Mouse (Mus musculus): Measurements from ENCODE around the gene S100a3. TPM values are rescaled to one million over a fixed set of nuclear protein-coding genes. Genes with fewer than 3 reads are reported as not detected.

Gene S100a3
- polyA plus RNA-seq, 1 experiment from 2014 or later = not detected

DNA sequence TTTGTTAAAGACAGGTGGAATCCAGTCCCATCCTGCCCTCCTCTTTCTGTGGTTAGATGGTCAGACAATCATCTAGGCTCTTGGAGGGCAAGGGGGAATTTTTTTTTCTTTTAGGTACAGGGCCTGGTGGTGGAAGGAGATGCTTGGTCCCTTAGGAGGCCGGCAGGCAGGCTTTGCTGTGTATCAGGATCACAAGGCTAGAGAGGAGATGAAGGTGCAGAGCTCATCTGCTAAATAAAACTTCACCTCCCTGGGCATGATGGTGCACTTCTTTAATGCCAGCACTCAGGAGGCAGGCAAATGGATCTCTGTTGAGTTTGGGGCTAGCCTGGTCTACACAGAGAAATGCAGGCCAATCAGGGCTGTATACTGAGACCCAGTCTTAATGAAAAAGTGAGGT, 55.5 kb downstream of the S100a3 start:
- Histone ChIP-seq H3K4me3 (no peak overlapping the region), H3K36me3 (no peaks in the 10 kb centered on the region), H3K27ac (replicated peaks) (no peak overlapping the region), H3K27me3 (peaks cover 20% of the 10 kb centered on the region), H3K4me1 (peaks cover 8% of the 10 kb centered on the region; the same call in 1 of the 2 replicates), H3K4me2 (replicated peaks) (no peak overlapping the region), H3K9me3 (0 out of 2 replicates have a peak, but pooled peaks cover 3% of the 10 kb centered on the region), H3K9ac (replicated peaks) (no peak overlapping the region)
- 81% methylated on average over 1 of the region's 1 CpGs for WGBS
- ATAC-seq (ENCODE audit: low FRiP score, low read depth) = no peak

- H3K4me1 ChIP-seq = peaks cover 8% of the 10 kb centered on the region; the same call in 1 of the 2 replicates
- H3K9me3 ChIP-seq = 0 out of 2 replicates have a peak, but pooled peaks cover 3% of the 10 kb centered on the region
- no peak for ATAC-seq (ENCODE audit: low FRiP score, low read depth)
- H3K27me3 ChIP-seq = peaks cover 20% of the 10 kb centered on the region
- no peak overlapping the region for H3K9ac ChIP-seq (replicated peaks)
- H3K27ac ChIP-seq (replicated peaks) = no peak overlapping the region
- H3K36me3 ChIP-seq = no peaks in the 10 kb centered on the region
- H3K4me2 ChIP-seq (replicated peaks) = no peak overlapping the region
- no peak overlapping the region for H3K4me3 ChIP-seq
- WGBS = 10% methylated on average over 1 of the region's 1 CpGs
Measured at GRCm38 (mm10) chr3:90617586-90617985, 57.2 kb downstream of the S100a3 start.

- Histone ChIP-seq H3K27ac (replicated peaks) (no peak overlapping the region), H3K4me3 (no peak overlapping the region), H3K4me1 (peaks cover 14% of the 10 kb centered on the region), H3K4me2 (replicated peaks) (no peak overlapping the region), H3K9ac (replicated peaks) (no peak overlapping the region), H3K9me3 (0 out of 2 replicates have a peak, but pooled peaks cover 3% of the 10 kb centered on the region), H3K27me3 (no peaks in the 10 kb centered on the region; the same call in 1 of the 2 replicates), H3K36me3 (no peaks in the 10 kb centered on the region)
- ATAC-seq (ENCODE audit: low FRiP score, low read depth) = no peak
- WGBS = 61% methylated on average over 7 of the region's 7 CpGs
Measured at GRCm38 (mm10) chr3:90621552-90621951, 61.2 kb downstream of the S100a3 start.

GRCm38 (mm10) chr3:90623435-90624071, 63.2 kb downstream of the S100a3 start:
- H3K9ac ChIP-seq (replicated peaks) = no peak overlapping the region
- no peak overlapping the region for H3K4me3 ChIP-seq
- ATAC-seq (ENCODE audit: low FRiP score, low read depth) = 0 out of 2 replicates have a peak, but pooled peaks have one; percentile 58
- no peaks in the 10 kb centered on the region for H3K9me3 ChIP-seq
- H3K4me2 ChIP-seq (replicated peaks) = no peak overlapping the region
- H3K27ac ChIP-seq (replicated peaks) = peak overlapping the region; percentile 36; the same call in 1 of the 2 replicates
- H3K27me3 ChIP-seq = no peaks in the 10 kb centered on the region; the same call in 1 of the 2 replicates
- H3K36me3 ChIP-seq = no peaks in the 10 kb centered on the region
- peaks cover 14% of the 10 kb centered on the region for H3K4me1 ChIP-seq
- 11% methylated on average over 2 of the region's 2 CpGs for WGBS

DNA sequence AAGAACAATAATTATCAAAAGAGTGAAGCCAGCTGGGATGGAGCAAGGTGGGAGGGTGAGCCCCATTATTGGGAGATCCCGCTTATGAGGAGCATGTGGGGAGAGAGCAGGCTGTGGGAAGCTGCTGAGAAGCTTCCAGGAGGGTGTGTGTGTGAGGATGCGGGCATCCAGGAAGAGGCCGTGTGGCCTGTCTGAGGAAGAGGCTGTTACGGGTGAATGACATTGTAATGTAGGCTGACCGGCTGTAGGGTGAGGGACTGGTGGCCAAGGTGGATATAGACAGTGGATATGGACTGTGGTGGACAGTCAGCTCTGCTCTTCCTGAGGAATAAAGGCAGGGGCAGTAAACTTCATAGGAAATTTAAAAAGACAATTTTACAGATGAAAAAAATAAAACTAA, 65.1 kb downstream of the S100a3 start:
- ATAC-seq (ENCODE audit: low FRiP score, low read depth) = no peak
- Histone ChIP-seq H3K4me3 (no peak overlapping the region), H3K9ac (replicated peaks) (no peak overlapping the region), H3K4me1 (peaks cover 14% of the 10 kb centered on the region), H3K4me2 (replicated peaks) (no peak overlapping the region), H3K27ac (replicated peaks) (no peak overlapping the region), H3K36me3 (no peaks in the 10 kb centered on the region), H3K9me3 (no peaks in the 10 kb centered on the region), H3K27me3 (no peaks in the 10 kb centered on the region; the same call in 1 of the 2 replicates)
- WGBS = 79% methylated on average over 5 of the region's 5 CpGs

DNA sequence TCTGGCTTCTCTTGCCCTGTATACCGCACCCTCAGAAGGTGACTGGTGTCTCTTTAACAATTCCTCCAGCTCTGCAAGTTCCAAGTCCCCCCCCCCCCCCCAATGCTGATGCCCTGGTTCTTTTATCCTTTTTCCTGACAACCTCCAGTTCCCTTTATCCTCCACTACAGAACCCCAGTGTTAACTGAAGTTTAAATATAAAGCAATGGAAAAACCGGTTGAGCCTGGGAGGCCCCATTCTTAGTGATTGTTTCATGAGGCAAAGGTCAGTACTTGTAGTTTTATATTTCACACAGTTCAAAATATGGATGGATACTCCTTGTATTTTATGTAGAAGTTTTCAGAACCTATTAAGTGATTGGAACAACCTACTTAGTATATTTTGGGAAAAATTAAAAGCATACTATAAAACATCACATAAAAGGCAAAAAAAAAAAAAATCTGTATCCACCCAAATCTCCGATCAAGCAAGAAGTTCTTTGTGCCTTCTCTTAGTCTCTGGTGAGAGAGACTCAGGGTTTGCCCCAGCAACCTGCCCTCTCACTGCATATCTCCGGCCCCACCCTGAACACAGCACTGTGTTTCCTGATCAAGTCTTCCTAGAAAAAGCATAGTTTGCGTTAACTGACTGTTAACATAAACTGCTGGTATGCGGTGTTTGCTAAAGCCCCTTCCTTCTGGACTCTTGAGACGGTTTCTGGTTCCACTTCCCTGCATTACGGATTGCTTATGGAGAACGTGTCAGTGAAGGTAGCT, 66.1 kb downstream of the S100a3 start:
- Histone ChIP-seq H3K9ac (replicated peaks) (no peak overlapping the region), H3K27me3 (no peaks in the 10 kb centered on the region; the same call in 1 of the 2 replicates), H3K4me2 (replicated peaks) (no peak overlapping the region), H3K9me3 (no peaks in the 10 kb centered on the region), H3K36me3 (no peaks in the 10 kb centered on the region), H3K4me3 (no peak overlapping the region), H3K4me1 (peaks cover 14% of the 10 kb centered on the region), H3K27ac (replicated peaks) (no peak overlapping the region)
- ATAC-seq (ENCODE audit: low FRiP score, low read depth) = no peak
- 79% methylated on average over 9 of the region's 9 CpGs for WGBS

DNA sequence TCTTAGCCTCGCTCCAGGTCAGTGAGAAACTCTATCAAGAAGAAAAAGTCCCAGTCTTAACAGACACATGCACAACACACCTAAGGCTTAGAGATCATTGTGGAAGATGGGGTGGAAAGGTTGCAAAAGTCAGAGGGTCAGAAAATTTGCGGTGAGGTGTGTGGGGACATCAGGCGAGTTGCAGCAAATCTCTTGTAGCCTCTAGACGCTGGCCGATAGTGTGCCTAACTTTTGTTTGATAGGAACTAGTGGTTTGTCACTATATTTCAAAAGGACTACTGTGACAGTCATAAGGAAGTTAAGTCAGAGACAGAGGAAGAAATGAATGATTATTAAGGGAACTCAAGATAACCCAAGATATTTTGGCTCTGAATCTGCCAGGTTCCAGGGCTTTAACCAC, 67.0 kb downstream of the S100a3 start:
- no peak overlapping the region for H3K27ac ChIP-seq (replicated peaks)
- H3K9ac ChIP-seq (replicated peaks) = no peak overlapping the region
- WGBS = 93% methylated on average over 5 of the region's 5 CpGs
- H3K27me3 ChIP-seq = no peaks in the 10 kb centered on the region
- no peaks in the 10 kb centered on the region for H3K9me3 ChIP-seq
- peaks cover 14% of the 10 kb centered on the region for H3K4me1 ChIP-seq
- ATAC-seq (ENCODE audit: low FRiP score, low read depth) = no peak
- H3K4me2 ChIP-seq (replicated peaks) = no peak overlapping the region
- no peak overlapping the region for H3K4me3 ChIP-seq
- no peaks in the 10 kb centered on the region for H3K36me3 ChIP-seq

DNA sequence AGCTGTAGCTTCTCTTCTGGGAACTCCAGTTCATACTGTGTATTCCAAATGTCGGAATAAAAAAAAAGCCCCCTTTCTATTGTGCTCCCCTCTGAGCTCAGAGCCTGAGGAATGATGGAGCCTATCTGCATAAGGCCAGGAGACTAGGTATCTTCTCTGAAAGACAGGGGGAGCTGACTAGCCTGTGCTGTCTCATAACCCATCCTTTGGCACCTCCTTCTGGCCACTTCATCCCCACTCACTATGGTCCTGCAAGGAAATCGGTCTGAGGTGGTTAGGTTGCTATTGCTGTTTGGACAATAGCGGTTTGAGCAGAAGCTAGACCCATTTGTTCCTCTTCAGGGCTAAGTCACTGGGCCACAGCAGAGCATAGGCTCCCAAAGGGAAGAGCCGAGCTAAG, 67.4 kb downstream of the S100a3 start:
- ATAC-seq (ENCODE audit: low FRiP score, low read depth) = no peak
- Histone ChIP-seq H3K4me2 (replicated peaks) (no peak overlapping the region), H3K9me3 (no peaks in the 10 kb centered on the region), H3K9ac (replicated peaks) (no peak overlapping the region), H3K4me3 (no peak overlapping the region), H3K27me3 (no peaks in the 10 kb centered on the region), H3K36me3 (no peaks in the 10 kb centered on the region), H3K27ac (replicated peaks) (no peak overlapping the region), H3K4me1 (peaks cover 14% of the 10 kb centered on the region)
- WGBS = 65% methylated on average over 4 of the region's 4 CpGs

DNA sequence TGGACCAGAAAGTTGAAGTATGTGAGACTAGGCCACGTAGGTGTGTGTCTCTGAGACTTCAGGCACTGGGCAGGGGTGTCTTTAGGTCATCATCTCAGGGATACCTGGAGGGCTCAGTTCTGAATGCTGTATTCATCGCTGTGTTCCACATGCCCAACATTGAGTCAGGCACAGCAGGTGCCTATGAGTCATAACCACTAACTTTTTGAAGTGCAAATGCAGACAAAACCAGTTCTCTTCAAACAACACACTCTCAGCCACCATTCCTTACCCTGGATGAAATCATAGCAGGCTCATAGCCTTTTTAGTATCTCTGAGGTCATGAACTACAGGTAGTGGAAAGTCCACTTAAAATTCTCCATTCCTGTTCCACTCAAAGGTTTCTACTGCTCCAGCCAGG, 68.9 kb downstream of the S100a3 start:
- no peak for ATAC-seq (ENCODE audit: low FRiP score, low read depth)
- Histone ChIP-seq H3K4me1 (no peaks in the 10 kb centered on the region), H3K4me2 (replicated peaks) (no peak overlapping the region), H3K9me3 (no peaks in the 10 kb centered on the region), H3K27me3 (no peaks in the 10 kb centered on the region), H3K36me3 (no peaks in the 10 kb centered on the region), H3K27ac (replicated peaks) (no peak overlapping the region), H3K4me3 (no peak overlapping the region), H3K9ac (replicated peaks) (no peak overlapping the region)
- 80% methylated on average over 2 of the region's 2 CpGs for WGBS

GRCm38 (mm10) chr3:90631984-90632383, 71.6 kb downstream of the S100a3 start:
- H3K27me3 ChIP-seq = no peaks in the 10 kb centered on the region
- no peak overlapping the region for H3K4me3 ChIP-seq
- no peaks in the 10 kb centered on the region for H3K9me3 ChIP-seq
- ATAC-seq (ENCODE audit: low FRiP score, low read depth) = no peak
- no peak overlapping the region for H3K9ac ChIP-seq (replicated peaks)
- no peaks in the 10 kb centered on the region for H3K36me3 ChIP-seq
- WGBS = 84% methylated on average over 2 of the region's 2 CpGs
- no peaks in the 10 kb centered on the region for H3K4me1 ChIP-seq
- H3K27ac ChIP-seq (replicated peaks) = no peak overlapping the region
- H3K4me2 ChIP-seq (replicated peaks) = no peak overlapping the region

- Histone ChIP-seq H3K4me3 (no peak overlapping the region), H3K36me3 (no peaks in the 10 kb centered on the region), H3K4me1 (no peaks in the 10 kb centered on the region), H3K27ac (replicated peaks) (no peak overlapping the region), H3K4me2 (replicated peaks) (no peak overlapping the region), H3K27me3 (no peaks in the 10 kb centered on the region), H3K9me3 (no peaks in the 10 kb centered on the region), H3K9ac (replicated peaks) (no peak overlapping the region)
- 80% methylated on average over 1 of the region's 1 CpGs for WGBS
- ATAC-seq (ENCODE audit: low FRiP score, low read depth) = no peak
Measured at GRCm38 (mm10) chr3:90638511-90639275, 78.3 kb downstream of the S100a3 start.

All from midbrain, embryonic 12.5 days (tissue).